Mouse (Mus musculus): ENCODE measurements around the gene Npepps.

- no peak for TF ChIP-seq CTCF (IDR thresholded peaks at IDR 0.05; ENCODE audit: control insufficient read depth, insufficient read depth, insufficient read length)
- no peak for TF ChIP-seq CEBPB (IDR thresholded peaks at IDR 0.05; ENCODE audit: low read depth)
- no peak for TF ChIP-seq USF1 (IDR thresholded peaks at IDR 0.05; ENCODE audit: low read depth)
- TF ChIP-seq MAX (IDR thresholded peaks at IDR 0.05): no peak
These were observed 5.1 kb downstream of the Npepps start for GRCm38 (mm10) chr11:97275349-97275748.
